Mouse (Mus musculus): ENCODE data around the gene Brdt.
A peak's percentile ranks its signal among the peaks of the same experiment; 100 is the strongest.
"Not testable (repeated sequence)": the region's sequence is repeated elsewhere in the genome, so short reads cannot be mapped to it uniquely, and the experiment has no call there.

Brdt gene

GRCm38 (mm10) chr5:107340404-107340803, 9.4 kb downstream of the Brdt start:
- no peak for DNase-seq (ENCODE audit: low spot score in 2 of 2)

GRCm38 (mm10) chr5:107342891-107343290, 11.9 kb downstream of the Brdt start:
- DNase-seq (ENCODE audit: low spot score in 2 of 2) = no peak

GRCm38 (mm10) chr5:107346214-107346613, 15.3 kb downstream of the Brdt start:
- DNase-seq (ENCODE audit: low spot score in 2 of 2) = no peak

- DNase-seq (ENCODE audit: low spot score in 2 of 2) = no peak
Observed at GRCm38 (mm10) chr5:107352566-107352965, 21.6 kb downstream of the Brdt start.

GRCm38 (mm10) chr5:107353981-107354380, 23.0 kb downstream of the Brdt start:
- DNase-seq (ENCODE audit: low spot score in 2 of 2) = no peak

GRCm38 (mm10) chr5:107355801-107356200, 24.8 kb downstream of the Brdt start:
- no peak for DNase-seq (ENCODE audit: low spot score in 2 of 2)

GRCm38 (mm10) chr5:107357723-107358122, 26.8 kb downstream of the Brdt start:
- no peak for DNase-seq (ENCODE audit: low spot score in 2 of 2)

- DNase-seq (ENCODE audit: low spot score in 2 of 2) = peak; percentile 82 to 87
Observed at GRCm38 (mm10) chr5:107359395-107360053, 28.6 kb downstream of the Brdt start.

- DNase-seq (ENCODE audit: low spot score in 2 of 2) = no peak
Observed at GRCm38 (mm10) chr5:107360054-107360730, 29.2 kb downstream of the Brdt start.

GRCm38 (mm10) chr5:107370040-107370439, 39.1 kb downstream of the Brdt start:
- DNase-seq (ENCODE audit: low spot score in 2 of 2) = no peak

- DNase-seq (ENCODE audit: low spot score in 2 of 2) = no peak
Observed at GRCm38 (mm10) chr5:107371335-107371734, 40.4 kb downstream of the Brdt start.

GRCm38 (mm10) chr5:107373256-107373655, 42.3 kb downstream of the Brdt start:
- no peak for DNase-seq (ENCODE audit: low spot score in 2 of 2)

GRCm38 (mm10) chr5:107386448-107386847, 55.5 kb downstream of the Brdt start:
- not testable (repeated sequence) for DNase-seq (ENCODE audit: low spot score in 2 of 2)

- no peak for DNase-seq (ENCODE audit: low spot score in 2 of 2)
Observed at GRCm38 (mm10) chr5:107387788-107388187, 56.8 kb downstream of the Brdt start.

GRCm38 (mm10) chr5:107389373-107389772, 58.4 kb downstream of the Brdt start:
- no peak for DNase-seq (ENCODE audit: low spot score in 2 of 2)

GRCm38 (mm10) chr5:107394437-107394836, 63.5 kb downstream of the Brdt start:
- DNase-seq (ENCODE audit: low spot score in 2 of 2) = no peak

GRCm38 (mm10) chr5:107402436-107402835, 71.5 kb downstream of the Brdt start, which contains the start of gene Ephx4:
Gene Ephx4 (plus strand): TSS chr5:107402736.
- DNase-seq (ENCODE audit: low spot score in 2 of 2) = no peak

GRCm38 (mm10) chr5:107403011-107403946, 72.3 kb downstream of the Brdt start:
- peak; percentile 40 to 48 for DNase-seq (ENCODE audit: low spot score in 2 of 2)

- peak; percentile 57 to 82 for DNase-seq (ENCODE audit: low spot score in 2 of 2)
Observed at GRCm38 (mm10) chr5:107403947-107404684, 73.2 kb downstream of the Brdt start.

- peak; percentile 59 to 84 for DNase-seq (ENCODE audit: low spot score in 2 of 2)
Observed at GRCm38 (mm10) chr5:107405361-107405760, 74.4 kb downstream of the Brdt start.

- DNase-seq (ENCODE audit: low spot score in 2 of 2) = no peak
Observed at GRCm38 (mm10) chr5:107410305-107410704, 79.3 kb downstream of the Brdt start.
